Mouse (Mus musculus): Measurements from ENCODE around the gene Col18a1.

- TF ChIP-seq CTCF (IDR thresholded peaks at IDR 0.05; ENCODE audit: borderline replicate concordance, insufficient read depth, low read depth, low read length): no peak
- TF ChIP-seq POLR2A (IDR thresholded peaks at IDR 0.05; ENCODE audit: borderline replicate concordance, insufficient read depth, low read length): no peak
These were observed 33.9 kb upstream of the Col18a1 start for GRCm38 (mm10) chr10:77200295-77200694.
